Mouse (Mus musculus): ENCODE results near the gene Sel1l3. TPM values are rescaled to one million over a fixed set of nuclear protein-coding genes. Genes with fewer than 3 reads are reported as not detected.

Gene Sel1l3
- total RNA-seq, 2 experiments from 2014 or later = not detected

DNA sequence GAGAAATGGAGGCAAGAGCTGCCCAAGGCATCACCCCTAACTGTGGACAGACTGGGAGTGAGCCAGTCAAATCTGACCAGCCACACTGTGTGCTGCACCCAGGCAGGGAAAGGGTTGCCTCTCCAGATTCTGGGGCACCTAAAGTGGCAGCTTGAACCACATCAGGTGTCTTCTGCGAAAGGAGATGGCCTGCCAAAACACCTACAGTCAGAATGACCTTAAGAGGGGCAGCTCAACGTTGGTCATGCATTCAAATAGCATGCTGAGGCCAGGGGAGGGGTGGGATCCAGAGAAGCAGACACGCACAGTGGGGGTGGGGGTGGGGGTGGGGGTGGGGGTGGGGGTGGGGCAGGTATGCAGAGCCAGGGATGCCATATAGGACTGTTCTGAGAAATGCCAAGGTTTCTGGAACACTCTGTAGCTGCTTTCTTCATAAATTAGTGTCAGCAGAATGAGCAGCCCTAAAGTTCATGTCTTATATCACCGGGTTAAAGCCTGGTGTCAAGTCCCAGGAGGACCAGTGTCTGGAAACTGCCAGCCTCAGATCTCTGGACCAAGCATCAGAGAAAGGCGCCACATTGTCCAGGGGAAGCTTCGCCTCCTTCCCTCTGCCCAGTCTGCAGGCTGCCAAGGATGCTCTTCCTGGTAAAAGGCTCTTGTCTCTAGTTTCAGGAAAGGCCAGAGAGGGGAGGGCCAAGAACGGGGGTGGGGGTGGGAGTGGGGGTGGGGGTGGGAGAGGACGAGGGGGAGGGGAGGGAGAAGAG lies 65.4 kb downstream of the Sel1l3 start:
- no peak for ATAC-seq (replicated peaks; ENCODE audit: poor library complexity, severe bottlenecking)

DNA sequence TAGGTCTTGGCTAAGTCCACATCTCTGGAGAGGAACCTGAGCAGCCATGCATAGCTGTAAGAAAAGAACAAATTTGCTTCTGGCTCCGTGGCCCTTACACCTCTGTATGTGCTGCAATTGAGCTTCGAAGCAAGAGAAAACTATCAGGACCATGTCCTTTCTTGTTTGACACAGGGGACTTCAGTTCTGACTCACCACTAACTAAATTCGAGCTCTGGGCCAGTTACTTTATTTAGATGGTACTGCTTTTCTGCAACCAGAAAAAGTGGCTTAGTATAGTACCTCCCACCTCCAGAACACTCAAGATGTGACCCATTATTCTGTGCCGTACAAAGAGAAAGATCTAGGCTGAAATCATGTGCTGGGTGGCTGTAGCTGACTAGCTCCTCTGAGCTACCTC lies 66.3 kb downstream of the Sel1l3 start:
- no peak for ATAC-seq (replicated peaks; ENCODE audit: poor library complexity, severe bottlenecking)

DNA sequence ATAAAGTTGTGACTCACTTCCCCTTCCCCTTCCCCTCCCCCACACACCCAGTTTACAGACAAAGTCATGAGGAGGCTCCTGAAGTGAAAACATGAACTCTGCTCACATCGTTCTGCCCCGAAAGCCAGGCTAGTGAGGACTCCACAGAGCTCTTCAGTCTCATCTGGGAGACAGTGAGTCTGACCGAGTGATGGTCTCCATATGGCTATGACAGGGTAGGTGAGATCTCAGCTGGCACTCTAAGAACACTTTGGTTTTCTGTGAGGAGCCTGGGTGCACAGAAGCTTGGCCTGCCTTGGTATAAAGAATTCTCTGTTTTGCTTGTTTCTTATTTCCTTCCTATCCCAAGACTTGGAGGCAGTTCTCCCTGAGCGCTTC lies 67.1 kb downstream of the Sel1l3 start:
- ATAC-seq (replicated peaks; ENCODE audit: poor library complexity, severe bottlenecking) = no peak

DNA sequence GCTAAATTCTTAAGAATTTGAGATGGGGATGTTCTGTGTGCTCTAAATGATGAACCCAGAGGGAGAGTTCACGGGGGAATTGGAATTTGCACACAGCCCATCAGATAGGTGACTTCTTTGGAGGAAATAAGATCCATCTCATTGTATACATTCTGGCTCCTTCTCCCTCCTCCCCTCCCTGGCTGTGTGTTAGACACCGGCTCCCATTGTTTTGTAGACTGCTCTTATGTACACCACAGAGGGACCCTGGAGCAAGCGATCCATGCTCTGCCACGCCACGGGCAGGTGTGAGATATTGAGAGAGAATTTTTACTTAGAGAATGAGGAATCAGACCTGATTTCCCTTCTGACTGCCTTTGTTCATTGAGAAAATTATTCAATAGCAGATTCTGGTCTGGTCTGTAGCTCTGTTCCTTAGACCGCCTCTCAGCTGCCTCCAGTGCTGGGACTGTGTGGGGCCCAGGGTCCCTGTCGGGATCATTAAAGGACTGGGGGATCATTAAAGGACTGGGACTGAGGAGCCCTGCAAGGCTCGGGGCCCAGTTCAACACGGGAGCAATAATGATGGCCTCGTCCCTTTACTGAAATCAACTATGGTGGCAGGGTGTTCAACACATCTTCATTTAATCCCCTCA lies 67.6 kb downstream of the Sel1l3 start:
- ATAC-seq (replicated peaks; ENCODE audit: poor library complexity, severe bottlenecking) = no peak

DNA sequence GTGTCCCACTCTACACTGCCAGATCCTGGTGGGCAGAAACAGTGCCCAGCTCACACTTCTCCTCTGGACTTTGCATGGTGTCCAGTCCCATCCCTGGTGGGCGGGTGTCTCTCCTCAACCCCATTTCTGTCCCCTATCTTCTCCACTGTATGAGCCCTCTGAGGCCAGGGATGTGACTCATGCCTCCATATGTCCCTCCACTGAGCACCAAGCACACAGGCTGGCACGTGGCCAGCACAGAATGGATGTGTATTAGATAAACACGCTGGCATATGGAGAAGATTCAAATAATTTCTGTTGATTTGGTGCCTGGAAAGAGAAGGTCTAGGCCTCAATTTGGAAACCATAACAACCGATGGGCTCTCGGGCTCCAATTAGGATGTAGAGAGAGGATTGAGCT lies 71.1 kb downstream of the Sel1l3 start:
- no peak for ATAC-seq (replicated peaks; ENCODE audit: poor library complexity, severe bottlenecking)

DNA sequence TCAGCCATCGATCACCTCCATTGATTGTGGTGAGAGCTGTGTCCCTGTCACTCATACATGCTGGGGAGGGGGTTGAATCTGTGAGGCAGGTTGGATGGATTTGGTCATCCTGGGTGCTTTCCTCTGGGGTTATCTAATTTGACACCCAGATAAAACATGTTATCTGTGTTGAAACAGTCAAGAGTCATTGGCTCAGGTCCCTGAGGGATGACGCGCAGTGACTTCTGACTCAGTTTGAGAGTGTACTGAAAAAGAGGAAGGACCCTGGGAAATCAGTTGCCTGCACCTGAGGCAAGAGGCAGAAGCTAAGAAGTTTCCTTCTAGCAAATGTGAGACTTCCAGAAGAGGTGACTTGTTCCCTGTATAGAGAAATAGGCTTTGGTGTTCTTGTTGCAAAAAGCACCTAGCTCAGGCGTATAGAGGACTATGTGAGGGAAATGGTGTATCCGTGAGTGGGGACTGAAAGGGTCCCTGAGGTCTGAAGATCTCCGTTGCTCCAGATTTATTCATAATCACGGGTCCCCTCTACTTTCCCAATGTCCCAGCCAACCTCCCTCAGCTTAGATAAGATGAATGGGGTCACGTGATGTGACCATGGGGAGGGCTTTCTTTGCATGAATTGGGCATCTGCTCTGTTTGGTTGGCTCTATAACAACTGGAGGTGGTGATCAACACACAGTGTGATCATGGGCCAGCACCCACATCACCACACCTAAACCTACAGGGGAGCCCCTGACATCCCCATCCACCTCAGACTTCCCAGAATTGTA lies 73.4 kb downstream of the Sel1l3 start:
- ATAC-seq (replicated peaks; ENCODE audit: poor library complexity, severe bottlenecking) = peak; percentile 52

DNA sequence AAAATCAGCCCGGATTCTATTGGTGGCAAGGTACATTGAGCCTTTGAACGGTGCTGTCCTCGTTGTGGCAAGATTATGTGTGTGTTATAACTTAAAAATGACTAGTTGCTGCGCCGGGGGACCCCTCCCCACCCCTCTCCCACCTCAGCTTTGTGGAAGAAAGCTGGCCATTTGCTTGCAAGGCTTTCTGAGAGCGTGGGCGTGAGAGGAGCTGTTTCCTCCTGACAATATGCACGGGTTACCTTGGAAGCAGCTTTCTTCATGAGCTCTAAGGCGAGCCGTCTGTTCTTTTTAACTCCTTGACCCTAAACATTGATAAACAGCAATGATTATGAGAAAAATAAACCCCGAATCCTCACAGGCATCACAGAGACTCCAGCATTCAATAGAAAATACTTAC lies 74.2 kb downstream of the Sel1l3 start:
- ATAC-seq (replicated peaks; ENCODE audit: poor library complexity, severe bottlenecking) = no peak

DNA sequence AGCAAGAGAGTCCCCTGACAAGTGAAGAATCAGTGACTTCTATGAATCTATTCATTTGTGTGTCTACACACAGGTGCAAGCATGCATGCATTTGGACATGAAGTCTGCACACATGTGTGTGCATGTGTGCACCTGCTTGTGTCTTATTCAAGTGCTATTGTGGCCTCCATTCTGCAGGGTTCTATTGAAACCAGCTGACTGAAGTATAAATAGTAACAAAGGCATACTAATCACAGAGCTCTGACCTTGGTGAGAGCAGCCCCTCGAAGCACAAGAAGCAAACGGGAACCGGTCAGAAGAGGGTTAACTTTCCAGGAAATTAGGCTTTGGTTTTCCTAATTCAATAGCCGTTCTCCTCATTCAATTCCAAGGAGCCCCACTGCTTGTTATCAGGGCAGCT lies 74.6 kb downstream of the Sel1l3 start:
- no peak for ATAC-seq (replicated peaks; ENCODE audit: poor library complexity, severe bottlenecking)

DNA sequence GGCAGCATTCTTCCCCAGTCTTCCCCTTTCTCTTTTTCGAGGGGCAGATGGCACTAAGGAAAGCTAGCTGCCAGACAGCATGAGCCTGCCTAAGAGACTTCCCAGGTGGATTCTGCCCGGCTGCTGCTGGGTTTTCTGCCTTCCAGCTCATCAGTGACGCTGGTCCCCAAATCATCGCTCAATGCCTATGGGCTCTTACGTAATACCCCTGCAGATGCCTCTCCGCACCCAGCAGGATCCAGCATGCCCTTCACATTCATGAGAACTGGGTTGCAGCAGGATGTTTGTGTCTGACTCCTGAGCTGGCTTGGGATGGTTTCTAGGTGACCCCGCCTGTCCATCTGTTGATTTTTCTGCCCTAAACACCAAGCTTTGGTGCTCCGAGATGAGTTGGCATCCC lies 75.7 kb downstream of the Sel1l3 start:
- no peak for ATAC-seq (replicated peaks; ENCODE audit: poor library complexity, severe bottlenecking)

DNA sequence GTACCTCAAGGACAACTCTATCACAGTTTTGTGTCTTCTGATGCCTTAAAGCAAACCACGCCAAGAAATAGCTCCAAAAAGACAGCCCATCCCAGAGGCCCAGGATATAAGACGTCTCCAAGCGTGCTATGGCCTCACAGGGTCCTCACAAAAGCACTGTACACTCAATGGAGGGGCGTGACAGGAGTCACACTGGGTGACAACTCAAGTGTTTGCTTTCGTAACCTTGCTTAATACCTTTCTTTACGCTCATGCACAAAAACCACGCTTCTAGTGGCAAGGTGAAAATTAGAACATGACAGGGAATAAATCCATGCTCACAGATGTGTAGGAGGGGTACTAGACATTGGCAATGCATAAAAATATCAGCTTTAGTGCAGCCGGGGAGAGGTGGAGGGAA lies 77.7 kb downstream of the Sel1l3 start:
- no peak for ATAC-seq (replicated peaks; ENCODE audit: poor library complexity, severe bottlenecking)

DNA sequence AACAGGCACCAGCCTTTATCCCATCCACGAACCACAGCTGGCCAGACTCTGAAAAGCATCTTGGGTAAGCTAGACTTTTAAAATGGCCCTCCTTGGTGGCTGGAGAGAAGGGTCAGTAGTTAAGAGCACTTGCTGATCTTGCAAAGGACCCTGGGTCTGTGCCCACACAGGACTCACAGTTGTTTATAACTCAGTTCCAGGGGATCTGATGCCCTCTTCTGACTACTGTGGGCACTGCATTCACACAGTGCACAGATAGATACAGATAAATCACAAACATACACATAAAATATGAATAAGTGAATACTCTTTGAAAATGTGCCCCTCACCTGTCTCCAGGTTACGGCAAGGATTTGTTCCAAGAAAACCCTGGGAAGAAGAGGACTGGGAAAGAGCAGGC lies 79.7 kb downstream of the Sel1l3 start:
- no peak for ATAC-seq (replicated peaks; ENCODE audit: poor library complexity, severe bottlenecking)

DNA sequence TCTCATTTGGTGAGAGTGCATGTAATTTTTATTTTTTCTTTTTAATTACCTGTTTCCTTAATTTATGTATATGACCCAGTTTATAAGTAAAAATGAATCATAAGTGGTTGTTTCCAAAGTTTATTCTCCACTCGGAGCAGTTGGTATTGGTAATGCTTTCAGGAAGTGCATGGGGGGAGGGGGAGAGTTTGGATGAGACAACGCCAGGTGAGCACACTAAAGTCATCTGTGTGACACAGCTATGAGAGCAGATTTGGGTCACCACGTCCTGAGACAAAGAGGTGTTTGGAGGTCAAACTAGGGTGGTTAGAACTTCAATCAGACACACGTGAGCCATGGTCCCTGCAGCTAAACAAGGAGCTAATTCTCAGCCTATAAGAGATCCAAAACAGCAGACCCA lies 89.0 kb downstream of the Sel1l3 start:
- ATAC-seq (replicated peaks; ENCODE audit: poor library complexity, severe bottlenecking) = no peak

DNA sequence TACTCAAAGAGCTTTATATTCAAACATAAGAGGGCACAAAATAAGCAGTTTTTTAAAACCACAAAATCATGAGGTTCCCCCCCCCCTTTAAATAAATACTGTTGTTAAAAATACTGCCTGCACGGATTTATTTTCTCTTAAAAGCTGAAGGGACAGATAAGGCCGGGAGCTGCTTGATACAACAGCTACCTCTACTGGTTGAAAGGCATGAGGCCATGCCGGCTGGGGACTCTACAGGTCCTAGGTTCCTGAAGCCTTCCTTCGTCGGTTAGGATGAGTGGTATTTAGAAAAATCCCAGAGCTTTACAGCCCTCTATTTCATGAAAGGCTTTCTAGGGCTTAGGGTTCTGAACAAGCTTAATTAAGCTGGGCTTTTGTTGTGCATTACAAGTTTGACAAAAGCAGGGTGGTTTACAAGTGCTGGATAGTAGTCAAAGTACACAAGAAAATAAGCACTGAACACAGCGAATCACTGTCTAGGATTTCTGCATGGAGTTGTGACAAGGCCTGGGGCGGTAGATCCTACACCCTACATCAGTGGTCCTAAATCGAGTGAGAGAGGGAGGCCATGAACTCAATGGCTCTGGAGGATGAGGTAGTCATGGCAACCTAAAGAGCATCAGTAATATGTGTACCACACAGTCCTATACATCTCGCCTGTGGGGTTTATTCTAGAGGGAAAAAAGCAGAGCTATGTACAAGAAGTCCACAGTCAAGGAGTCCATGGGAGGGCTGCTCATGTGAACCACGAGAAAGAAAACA lies 90.0 kb downstream of the Sel1l3 start:
- no peak for ATAC-seq (replicated peaks; ENCODE audit: poor library complexity, severe bottlenecking)

DNA sequence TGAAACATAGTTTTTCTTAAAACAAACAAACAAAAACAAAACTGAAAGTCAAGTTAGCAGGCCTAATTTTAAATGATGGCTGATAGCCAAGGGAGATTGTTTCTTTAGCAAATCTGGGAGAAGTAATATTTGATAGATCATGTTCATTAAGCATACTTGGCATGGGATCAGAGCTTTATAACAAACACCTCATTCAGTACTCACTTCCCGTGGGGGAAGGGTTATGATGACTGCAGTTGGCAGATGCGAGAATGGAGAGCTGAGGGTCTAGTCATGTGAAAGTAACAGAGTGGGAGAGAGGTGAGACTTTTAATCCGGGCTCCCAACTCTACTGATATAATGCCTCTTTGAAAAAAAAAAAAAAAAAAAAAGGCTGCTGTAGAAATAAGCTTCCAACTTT lies 94.0 kb downstream of the Sel1l3 start:
- no peak for ATAC-seq (replicated peaks; ENCODE audit: poor library complexity, severe bottlenecking)

DNA sequence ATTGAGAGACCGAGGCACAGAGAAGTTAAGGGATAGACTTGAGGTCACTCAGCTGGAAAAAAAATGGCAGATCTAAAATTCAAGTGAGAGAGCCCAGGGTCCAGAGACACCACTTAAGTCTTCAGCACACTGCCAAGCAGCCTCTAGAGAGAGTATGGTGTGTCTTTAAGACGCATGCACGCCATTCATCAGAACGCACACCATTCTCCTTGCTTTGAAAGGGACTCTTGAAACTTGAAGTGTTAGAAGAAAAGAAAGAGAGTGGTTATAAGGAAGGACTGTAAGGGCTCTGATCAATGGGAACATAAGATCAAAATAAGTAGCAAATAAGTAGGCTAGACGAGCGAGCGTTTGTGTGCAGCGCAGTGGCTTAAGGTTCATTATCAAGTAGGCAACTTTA lies 95.5 kb downstream of the Sel1l3 start:
- no peak for ATAC-seq (replicated peaks; ENCODE audit: poor library complexity, severe bottlenecking)

DNA sequence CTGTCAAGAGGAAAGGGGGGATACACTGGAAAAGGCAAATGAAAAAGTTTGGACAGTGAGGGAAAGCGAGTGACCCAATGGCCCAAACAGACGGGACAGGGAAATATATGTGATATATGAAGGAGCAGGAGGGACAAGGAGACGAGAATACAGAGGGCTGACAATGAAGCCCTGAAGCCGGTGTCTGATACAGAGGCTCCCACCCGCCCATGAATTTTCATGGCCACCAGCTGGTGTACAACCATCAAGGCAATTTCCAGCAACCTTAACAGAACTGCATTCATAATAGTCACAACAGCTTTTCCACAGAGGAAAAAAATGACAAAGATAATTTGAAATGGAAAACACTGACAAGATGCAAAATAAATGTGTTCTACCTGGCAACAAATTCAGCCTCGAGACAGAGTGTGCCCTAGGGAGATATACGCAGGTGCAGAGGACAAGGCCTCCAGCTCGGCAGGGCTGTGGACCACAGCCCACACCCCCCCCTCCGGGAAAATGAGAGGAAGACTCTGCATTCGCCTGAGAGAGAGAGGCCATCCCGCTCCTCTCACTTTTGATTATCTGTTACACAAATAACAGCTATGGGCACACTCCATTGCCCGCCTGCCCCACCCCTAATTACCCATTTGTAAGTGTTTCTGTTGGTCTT lies 99.0 kb downstream of the Sel1l3 start:
- ATAC-seq (replicated peaks; ENCODE audit: poor library complexity, severe bottlenecking) = no peak

DNA sequence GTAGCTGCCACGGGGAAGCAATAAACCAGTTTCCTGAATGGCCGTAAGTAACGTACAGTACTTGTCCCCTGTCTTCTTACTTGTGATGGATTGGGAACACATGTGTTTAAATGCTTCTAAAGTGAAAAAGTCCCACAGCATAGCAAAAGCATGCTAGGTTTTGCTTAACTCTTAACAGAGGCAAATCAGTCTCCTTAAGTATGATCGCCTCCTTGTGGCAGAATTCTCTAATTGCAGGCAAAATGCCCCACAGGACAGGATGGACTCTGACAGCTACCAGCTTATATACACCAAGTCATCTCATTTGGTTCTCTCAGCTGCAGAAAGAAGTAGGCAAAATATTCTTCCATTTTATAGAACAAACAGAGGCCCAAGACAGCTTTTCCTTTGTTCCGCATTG lies 100.8 kb downstream of the Sel1l3 start:
- no peak for ATAC-seq (replicated peaks; ENCODE audit: poor library complexity, severe bottlenecking)

DNA sequence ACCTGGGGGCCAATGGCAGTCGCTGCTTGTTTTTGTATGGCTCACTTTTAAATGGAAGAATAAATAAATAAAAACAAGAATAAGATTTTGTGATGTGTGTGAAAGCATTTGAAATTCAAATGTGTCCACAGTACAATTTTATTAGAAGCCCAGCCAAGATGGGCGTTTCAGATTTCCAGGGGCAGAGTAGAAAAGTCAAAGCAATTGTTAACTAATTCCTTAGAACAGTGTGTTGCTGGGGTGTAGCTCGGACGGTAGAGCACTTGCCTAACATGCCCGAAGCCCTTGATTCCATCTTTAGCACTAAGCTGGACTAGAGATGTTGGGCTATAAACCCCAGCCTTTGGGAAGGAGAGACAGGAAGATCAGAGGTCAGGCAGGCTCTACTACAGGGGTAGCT lies 102.7 kb downstream of the Sel1l3 start:
- no peak for ATAC-seq (replicated peaks; ENCODE audit: poor library complexity, severe bottlenecking)

DNA sequence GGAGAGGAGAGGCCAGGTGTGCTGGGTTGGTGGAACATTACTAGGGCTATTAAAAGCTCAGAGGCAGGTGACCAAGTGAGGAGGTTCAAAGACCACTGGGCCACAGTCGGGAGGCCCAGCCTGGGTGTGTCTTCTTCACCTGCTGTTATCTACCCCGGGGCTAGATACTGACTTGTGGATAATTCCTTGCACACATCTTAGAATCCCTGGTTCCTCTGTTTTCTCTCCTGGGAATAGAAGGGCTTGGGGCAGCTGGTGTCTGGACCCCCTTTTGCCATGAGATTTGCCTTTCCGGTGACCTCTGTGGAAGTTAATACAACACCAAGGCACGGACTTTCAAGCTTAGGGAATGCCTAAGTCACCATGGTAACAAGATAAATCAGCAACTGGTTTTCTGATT lies 103.5 kb downstream of the Sel1l3 start:
- ATAC-seq (replicated peaks; ENCODE audit: poor library complexity, severe bottlenecking) = no peak

DNA sequence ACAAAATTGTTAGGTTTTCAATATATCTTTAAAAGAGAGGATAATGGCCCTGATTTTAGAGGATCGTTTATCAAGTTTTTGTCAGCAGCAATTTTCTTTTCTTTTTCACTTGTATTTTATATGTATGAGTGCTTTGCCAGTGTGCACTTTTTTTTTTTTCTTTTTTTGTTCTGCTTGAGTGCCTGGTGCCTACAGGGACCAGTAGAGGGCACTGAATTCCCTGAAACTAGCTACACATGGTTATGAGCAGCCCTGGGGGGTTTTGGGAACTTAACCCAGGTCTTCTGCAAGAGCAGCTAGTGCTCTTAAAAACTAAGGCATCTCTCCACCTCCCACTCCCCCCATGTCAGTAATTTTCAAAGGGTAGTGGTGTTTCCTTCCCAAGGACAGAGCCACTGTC lies 105.1 kb downstream of the Sel1l3 start:
- ATAC-seq (replicated peaks; ENCODE audit: poor library complexity, severe bottlenecking) = no peak
